Mouse (Mus musculus) forebrain, postnatal 0 days (tissue): ENCODE measurements around the gene Sox5. TPM values are rescaled to one million over a fixed set of nuclear protein-coding genes. Genes with fewer than 3 reads are reported as not detected.
A peak's percentile ranks its signal among the peaks of the same experiment; 100 is the strongest.

Source experiments
- ATAC-seq: fragments of 200-750 bp; cut with Nextera tagmentation; 2 replicates; pipeline ENCODE4 v1.8.0; 2017; ENCODE audit warnings: mild to moderate bottlenecking, moderate library complexity
- DNase-seq: peaks from one replicate; pipeline ENCODE4 v3.0.0-alpha.2; 2015
- H3K27ac ChIP-seq: fragments of 300-500 bp; sonication (generic); 2 replicates; pipeline ENCODE4 v1.5.1; 2014; ENCODE audit warnings: low read depth, mild to moderate bottlenecking, antibody characterized with exemption, low read length, moderate library complexity, mixed read lengths
- H3K27me3 ChIP-seq: fragments of 300-500 bp; sonication (generic); 2 replicates; pipeline ENCODE4 v1.6.1; 2014; ENCODE audit warnings: mild to moderate bottlenecking, low read length, mixed read lengths; ENCODE audit not compliant: insufficient read depth
- H3K36me3 ChIP-seq: fragments of 300-500 bp; sonication (generic); 2 replicates; pipeline ENCODE4 v1.6.1; 2014; ENCODE audit warnings: mild to moderate bottlenecking, moderate library complexity; ENCODE audit not compliant: insufficient read depth
- H3K4me1 ChIP-seq: fragments of 300-500 bp; sonication (generic); 2 replicates; pipeline ENCODE4 v1.6.1; 2014; ENCODE audit warnings: antibody characterized with exemption; ENCODE audit not compliant: insufficient read depth
- H3K4me2 ChIP-seq: fragments of 300-500 bp; sonication (generic); 2 replicates; pipeline ENCODE4 v1.6.1; 2014; ENCODE audit warnings: low read depth, mild to moderate bottlenecking, moderate library complexity
- H3K4me3 ChIP-seq: fragments of 300-500 bp; sonication (generic); 2 replicates; pipeline ENCODE4 v1.5.1; 2014; ENCODE audit warnings: low read depth, low read length, mixed read lengths
- H3K9ac ChIP-seq: fragments of 300-500 bp; sonication (generic); 2 replicates; pipeline ENCODE4 v1.6.1; 2014; ENCODE audit warnings: mild to moderate bottlenecking
- H3K9me3 ChIP-seq: fragments of 300-500 bp; sonication (generic); 2 replicates; pipeline ENCODE4 v1.6.1; 2016; ENCODE audit warnings: low read length
- CTCF ChIP-seq: sonication (generic); IDR thresholded peaks from 2 replicates; pipeline ENCODE4 v1.5.1; 2016; ENCODE audit warnings: antibody characterized with exemption, control low read depth, low read depth
- WGBS: fragments of 180-500 bp; shearing (Covaris S2); extraction: QIAGEN DNeasy Blood & Tissue Kit; methylation state at CpG from one replicate; pipeline ENCODE4 v1.1.7; 2014; 5-methylcytosine and 5-hydroxymethylcytosine counted together
- polyA plus RNA-seq: library from polyadenylated mRNA; unstranded; fragments of >200 nt; fragmentation: Nextera tagmentation; extraction: Ambion mirVana; gene quantifications from 2 replicates; pipeline ENCODE4 v1.2.1, GENCODE M21; 2015
- total RNA-seq: library from RNA; depleted of rRNA; stranded (reverse); fragments of >200 nt; gene quantifications from 2 replicates; pipeline ENCODE4 v1.2.3, GENCODE M21; 2014

Sox5 gene
- total and polyA plus RNA-seq, 2 experiments from 2014 or later, result 31.6 to 62.8 TPM

DNA sequence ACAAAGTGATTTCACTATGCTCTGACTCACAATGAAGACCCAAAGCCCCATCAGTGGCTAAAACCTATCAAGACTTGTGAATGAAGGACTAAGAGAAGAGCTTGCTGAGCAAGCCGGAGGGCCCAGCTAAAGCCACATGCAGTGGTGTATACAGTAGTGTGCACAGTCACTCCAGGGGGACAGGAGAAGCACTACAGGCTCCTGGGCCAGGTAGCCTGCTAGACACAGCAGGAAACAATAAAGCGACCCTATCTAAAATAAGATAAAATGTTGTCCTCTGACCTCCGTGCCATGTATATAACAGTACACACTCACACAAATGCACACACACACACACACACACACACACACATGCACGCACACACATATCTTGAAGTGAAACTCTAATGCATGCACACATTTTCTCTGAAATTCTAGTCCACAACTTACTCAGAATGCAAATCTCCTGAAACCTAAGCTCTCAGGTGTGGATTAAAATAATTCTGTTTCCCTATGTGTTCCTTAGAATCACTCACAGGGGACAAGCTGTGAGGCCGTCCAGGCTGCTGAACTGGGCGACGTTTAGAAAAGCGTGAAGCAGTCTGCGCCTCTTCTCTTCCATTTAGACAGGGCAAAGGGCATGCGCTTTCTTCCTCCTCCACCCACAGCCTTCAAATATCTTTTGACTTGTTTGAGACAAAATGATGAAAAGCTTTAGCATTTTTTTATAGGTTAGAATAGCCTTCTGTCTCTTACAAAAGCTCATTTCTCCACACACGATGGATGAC, 197.5 kb downstream of the Sox5 start:
- Histone ChIP-seq H3K4me2 (no peak overlapping the region), H3K9me3 (no peaks in the 10 kb centered on the region), H3K4me3 (no peak overlapping the region), H3K4me1 (no peaks in the 10 kb centered on the region), H3K36me3 (no peaks in the 10 kb centered on the region), H3K27ac (no peak overlapping the region), H3K27me3 (no peaks in the 10 kb centered on the region), H3K9ac (no peak overlapping the region)
- no peak for ATAC-seq
- WGBS, result 73% methylated on average over 11 of the region's 11 CpGs
- no peak for DNase-seq
- TF ChIP-seq CTCF, result no peak

DNA sequence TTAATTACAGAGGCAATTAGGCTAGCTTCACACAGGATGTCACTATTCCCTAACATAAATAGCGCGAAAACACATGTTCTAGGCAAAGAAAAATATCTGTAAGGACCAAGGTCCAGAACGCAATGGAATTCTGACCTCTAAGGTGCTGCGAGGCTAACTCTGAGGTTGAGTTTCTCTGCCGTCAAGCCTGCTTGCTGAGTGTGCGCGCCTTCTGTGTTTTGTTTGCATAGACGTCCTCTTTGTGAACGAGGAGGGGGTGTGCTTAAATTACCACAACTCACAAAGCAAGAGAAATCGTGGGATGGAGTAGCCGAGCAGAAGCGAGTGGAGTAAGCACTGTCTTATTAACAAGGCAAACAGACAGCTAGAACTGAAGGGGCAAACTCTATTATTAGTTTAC, 202.5 kb downstream of the Sox5 start:
- H3K4me2 ChIP-seq, result no peak overlapping the region; the same call in 1 of the 2 replicates
- H3K4me3 ChIP-seq, result no peak overlapping the region
- peak; percentile 6; the same call in 1 of the 2 replicates for TF ChIP-seq CTCF
- no peaks in the 10 kb centered on the region for H3K27me3 ChIP-seq
- no peak overlapping the region for H3K9ac ChIP-seq
- DNase-seq (no peak), ATAC-seq (no peak; the same call in 1 of the 2 replicates)
- 19% methylated on average over 12 of the region's 12 CpGs for WGBS
- no peaks in the 10 kb centered on the region for H3K9me3 ChIP-seq
- no peaks in the 10 kb centered on the region for H3K4me1 ChIP-seq
- no peak overlapping the region for H3K27ac ChIP-seq
- no peaks in the 10 kb centered on the region for H3K36me3 ChIP-seq

DNA sequence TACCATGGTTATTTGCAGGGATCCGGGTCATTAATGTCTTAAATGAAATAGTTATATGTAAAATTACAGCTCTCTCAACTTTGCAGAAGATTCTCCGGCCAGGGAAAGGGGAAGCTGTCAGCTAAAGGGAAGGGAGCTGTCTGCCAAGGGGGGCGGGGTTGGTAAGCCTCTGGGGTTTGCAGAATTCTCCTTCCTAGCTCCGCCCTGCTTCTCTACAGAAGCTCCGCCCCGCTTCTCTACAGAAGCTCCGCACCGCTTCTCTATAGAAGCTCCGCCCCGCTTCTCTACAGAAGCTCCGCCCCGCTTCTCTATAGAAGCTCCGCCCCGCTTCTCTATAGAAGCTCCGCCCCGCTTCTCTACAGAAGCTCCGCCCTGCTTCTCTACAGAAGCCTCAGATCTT, 210.9 kb downstream of the Sox5 start:
- no peak for DNase-seq
- Histone ChIP-seq H3K4me2 (no peak overlapping the region), H3K4me3 (no peak overlapping the region), H3K9ac (no peak overlapping the region), H3K36me3 (no peaks in the 10 kb centered on the region), H3K9me3 (no peaks in the 10 kb centered on the region), H3K4me1 (no peaks in the 10 kb centered on the region), H3K27me3 (no peaks in the 10 kb centered on the region), H3K27ac (no peak overlapping the region)
- WGBS, result 73% methylated on average over 17 of the region's 17 CpGs
- ATAC-seq, result no peak
- no peak for TF ChIP-seq CTCF

DNA sequence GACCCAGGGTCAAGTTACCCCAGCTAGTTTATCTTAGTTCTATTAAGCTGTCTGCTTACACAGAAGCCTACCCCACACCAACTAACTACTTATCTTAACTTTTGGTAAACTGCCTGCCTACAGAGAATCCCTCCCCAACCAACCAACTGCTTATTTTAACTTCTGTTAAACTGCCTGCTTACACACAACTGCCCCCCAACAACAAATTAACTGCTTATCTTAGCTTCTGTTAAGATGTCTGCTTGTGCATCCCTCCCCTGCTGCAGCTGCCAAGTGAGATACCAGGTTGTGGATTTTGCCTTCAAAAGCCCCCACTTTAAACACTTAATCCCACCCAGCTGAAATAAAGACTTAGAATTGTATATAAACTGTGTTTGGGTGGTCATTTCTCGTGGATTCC, 215.9 kb downstream of the Sox5 start:
- Histone ChIP-seq H3K4me2 (no peak overlapping the region), H3K27ac (no peak overlapping the region), H3K9me3 (peaks cover 5% of the 10 kb centered on the region; the same call in 1 of the 2 replicates), H3K36me3 (no peaks in the 10 kb centered on the region), H3K4me1 (no peaks in the 10 kb centered on the region), H3K9ac (no peak overlapping the region), H3K4me3 (no peak overlapping the region), H3K27me3 (no peaks in the 10 kb centered on the region)
- no peak for DNase-seq
- WGBS, result 89% methylated on average over 1 of the region's 1 CpGs
- no peak for TF ChIP-seq CTCF
- no peak for ATAC-seq

DNA sequence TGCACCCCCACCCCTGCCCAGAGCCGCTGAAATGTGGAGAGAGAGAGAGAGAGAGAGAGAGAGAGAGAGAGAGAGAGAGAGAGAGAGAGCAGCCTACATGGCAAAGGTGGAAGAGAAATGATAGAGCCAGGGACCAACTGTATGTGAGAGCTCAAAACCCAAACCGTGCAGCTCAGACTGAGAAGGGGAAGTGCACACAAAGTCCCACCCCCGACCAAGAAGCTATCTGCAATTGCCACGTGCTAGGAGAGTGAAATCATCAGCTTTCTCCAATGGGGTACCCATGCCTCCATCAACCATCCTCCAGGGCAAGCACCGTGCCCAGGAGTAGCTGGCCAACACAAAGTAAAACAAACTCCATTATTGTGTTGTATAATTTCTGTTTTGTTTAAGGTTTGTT, 220.1 kb downstream of the Sox5 start:
- no peak for DNase-seq
- Histone ChIP-seq H3K36me3 (no peaks in the 10 kb centered on the region), H3K9ac (no peak overlapping the region), H3K27ac (no peak overlapping the region), H3K9me3 (peaks cover 5% of the 10 kb centered on the region; the same call in 1 of the 2 replicates), H3K4me3 (no peak overlapping the region), H3K4me1 (no peaks in the 10 kb centered on the region), H3K27me3 (no peaks in the 10 kb centered on the region), H3K4me2 (no peak overlapping the region)
- 90% methylated on average over 5 of the region's 5 CpGs for WGBS
- no peak for ATAC-seq
- TF ChIP-seq CTCF, result no peak

DNA sequence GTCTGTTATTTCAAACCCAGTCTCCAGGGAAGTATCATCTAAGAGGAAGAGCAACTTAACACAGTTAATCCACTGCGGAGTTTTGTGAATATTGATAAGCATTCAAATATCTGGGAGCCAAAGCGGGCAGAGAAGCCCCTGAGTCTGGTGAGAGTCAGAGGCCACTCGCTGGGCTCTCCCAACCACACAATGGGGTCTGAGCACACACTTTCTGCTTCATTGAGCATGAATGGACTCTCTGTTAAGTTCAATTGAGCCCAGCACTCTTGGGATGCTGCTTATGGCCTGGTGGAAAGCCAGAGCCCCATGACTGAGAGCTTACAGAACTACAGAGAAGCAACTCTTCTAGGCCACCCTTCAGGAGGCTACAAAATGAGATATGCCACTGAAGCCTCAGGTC, 221.6 kb downstream of the Sox5 start:
- no peak for TF ChIP-seq CTCF
- no peaks in the 10 kb centered on the region for H3K36me3 ChIP-seq
- no peak overlapping the region for H3K4me2 ChIP-seq
- no peaks in the 10 kb centered on the region for H3K27me3 ChIP-seq
- H3K9ac ChIP-seq, result no peak overlapping the region
- ATAC-seq, result no peak
- no peaks in the 10 kb centered on the region for H3K4me1 ChIP-seq
- no peak for DNase-seq
- WGBS, result 25% methylated on average over 3 of the region's 3 CpGs
- no peak overlapping the region for H3K27ac ChIP-seq
- H3K4me3 ChIP-seq, result no peak overlapping the region
- peaks cover 5% of the 10 kb centered on the region; the same call in 1 of the 2 replicates for H3K9me3 ChIP-seq

DNA sequence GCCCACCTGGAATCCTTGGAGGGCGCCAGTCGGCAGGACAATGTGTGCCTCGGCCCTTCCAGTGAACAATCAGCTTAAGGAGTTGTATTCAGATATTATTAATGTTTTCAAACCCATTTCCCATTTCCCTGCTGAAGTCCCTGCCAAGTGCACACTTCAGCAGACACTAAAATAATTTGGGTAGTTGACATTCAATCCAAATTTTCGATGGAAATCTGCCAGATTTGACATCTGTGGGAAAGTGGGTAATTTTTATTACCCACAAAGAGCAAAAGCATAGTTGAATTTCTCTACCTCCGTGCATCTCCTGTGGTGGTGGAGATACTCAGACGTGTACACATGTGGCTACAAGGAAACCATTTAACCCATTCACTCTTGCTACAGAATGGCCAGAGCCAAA, 228.3 kb downstream of the Sox5 start:
- TF ChIP-seq CTCF, result no peak
- Histone ChIP-seq H3K4me3 (no peak overlapping the region), H3K9ac (no peak overlapping the region), H3K36me3 (no peaks in the 10 kb centered on the region), H3K4me1 (no peaks in the 10 kb centered on the region), H3K9me3 (no peaks in the 10 kb centered on the region), H3K27ac (no peak overlapping the region), H3K27me3 (no peaks in the 10 kb centered on the region), H3K4me2 (no peak overlapping the region)
- ATAC-seq (no peak; the same call in 1 of the 2 replicates), DNase-seq (peak; percentile 33)
- 38% methylated on average over 6 of the region's 6 CpGs for WGBS
